33 mouse cellular contexts compared by ENCODE assay signal in genomic region chr14:55006541-55006940, GRCm38 (mm10). TPM values are rescaled to one million over a fixed set of nuclear protein-coding genes. Genes with fewer than 3 reads are reported as not detected.
DNase-seq lines count a peak whose midpoint lies in the region; ATAC-seq and TF ChIP-seq lines count a peak whose summit lies in the region.
"Had no signal": no experiment of that assay in that cellular context is flagged by ENCODE, and none has a peak within 500 bp of the region (broad histone marks: within the 10 kb centered on the region; RNA-seq: fewer than 3 reads in every experiment).

No protein-coding gene starts in this region.

- WGBS in heart, embryonic 10.5 days = 64% methylated on average over 3 of the region's 3 CpGs
- 68% methylated on average over 3 of the region's 3 CpGs for WGBS in heart, embryonic 14.5 days
- 62% methylated on average over 3 of the region's 3 CpGs for WGBS in heart, postnatal 0 days

- peaks cover under 1% of the 10 kb centered on the region; the same call in 1 of the 2 replicates for H3K36me3 ChIP-seq in heart, embryonic 10.5 days
- peaks cover 4% of the 10 kb centered on the region; the same call in 1 of the 2 replicates for H3K36me3 ChIP-seq in heart, embryonic 14.5 days (ENCODE audit: control insufficient read depth, insufficient read depth, low read length)
- no peaks in the 10 kb centered on the region for H3K36me3 ChIP-seq in heart, postnatal 0 days (replicated peaks; ENCODE audit: control insufficient read depth, insufficient read depth, low read length)
- H3K36me3 ChIP-seq: forebrain, embryonic 10.5 days; G1E had no signal

- no peak for TF ChIP-seq CTCF in heart, postnatal 0 days (IDR thresholded peaks at IDR 0.05; ENCODE audit: low read depth)
- TF ChIP-seq CTCF in gastrocnemius, adult 2 months (IDR thresholded peaks at IDR 0.05) = no peak

- peaks cover 70% of the 10 kb centered on the region for H3K4me1 ChIP-seq in heart, embryonic 10.5 days
- H3K4me1 ChIP-seq in heart, embryonic 14.5 days (ENCODE audit: control insufficient read depth in 2 of 2, insufficient read depth in 2 of 2, low read length in 2 of 2) = peaks cover 41 to 57% of the 10 kb centered on the region in 2 experiments
- H3K4me1 ChIP-seq in heart, postnatal 0 days (ENCODE audit: control insufficient read depth, insufficient read depth) = peaks cover 25% of the 10 kb centered on the region

- ATAC-seq in heart, embryonic 14.5 days (ENCODE audit: insufficient number of reproducible peaks, insufficient read depth, low FRiP score, low read depth) = no peak
- no peak for ATAC-seq in heart, postnatal 0 days (ENCODE audit: insufficient read depth, low read depth)
- ATAC-seq: forebrain, embryonic 13.5 days; forebrain, embryonic 16.5 days; hindbrain, postnatal 0 days; inflammation-experienced regulatory T-cells, adult 6 months; intestine, embryonic 16.5 days; Patski had no signal

- H3K9me3 ChIP-seq in heart, embryonic 10.5 days = no peaks in the 10 kb centered on the region
- H3K9me3 ChIP-seq in heart, embryonic 14.5 days (ENCODE audit: control insufficient read depth, low read length) = no peaks in the 10 kb centered on the region
- no peaks in the 10 kb centered on the region for H3K9me3 ChIP-seq in heart, postnatal 0 days (replicated peaks; ENCODE audit: control insufficient read depth, low read length)
- H3K9me3 ChIP-seq: forebrain, embryonic 10.5 days; forebrain, embryonic 13.5 days had no signal

- H3K4me3 ChIP-seq in heart, embryonic 10.5 days = no peak overlapping the region
- no peak overlapping the region for H3K4me3 ChIP-seq in heart, embryonic 14.5 days (ENCODE audit: control insufficient read depth in 1 of 2, insufficient read depth in 1 of 2, low read depth in 1 of 2, low read length in 2 of 2)
- no peak overlapping the region for H3K4me3 ChIP-seq in heart, postnatal 0 days (ENCODE audit: low read depth, low read length)
- H3K4me3 ChIP-seq in gastrocnemius, adult 2 months = no peak overlapping the region
- H3K4me3 ChIP-seq: forebrain, embryonic 10.5 days; forebrain, embryonic 13.5 days had no signal

- no peak for TF ChIP-seq EP300 in heart, postnatal 0 days (IDR thresholded peaks at IDR 0.05; ENCODE audit: low read depth)

- intact Hi-C loops in heart, postnatal 36 days (cut with DNase I) = no loop called here
- intact Hi-C loops in heart, postnatal 25 days (cut with DNase I) = no loop called here
- intact Hi-C loops in gastrocnemius, adult 2 months (cut with DNase I) = no loop called here

- DNase-seq in heart, embryonic 10.5 days (ENCODE audit: low spot score) = no peak
- no peak for DNase-seq in heart, postnatal 36 days
- no peak for DNase-seq in heart, postnatal 25 days (ENCODE audit: low spot score)
- no peak for DNase-seq in heart, postnatal 0 days (ENCODE audit: low spot score)
- no peak for DNase-seq in heart, adult 9 months (ENCODE audit: low spot score in 2 of 2)
- DNase-seq in gastrocnemius, adult 2 months = no peak
- DNase-seq: adrenal gland, postnatal 10 days; adrenal gland, postnatal 36 days; B cell, adult 2 months; cerebellum, adult 18-20 months; cerebellum, adult 9-10 months; cerebellum, postnatal 14 days; gastrocnemius, postnatal 14 days; kidney, adult 18-20 months; kidney, adult 9 months had no signal

- H3K4me2 ChIP-seq in heart, embryonic 14.5 days (ENCODE audit: low read length) = no peak overlapping the region
- H3K4me2 ChIP-seq in heart, postnatal 0 days (ENCODE audit: low read depth, low read length) = no peak overlapping the region
- H3K4me2 ChIP-seq: forebrain, embryonic 13.5 days; hindbrain, embryonic 14.5 days had no signal

- H3K27me3 ChIP-seq in heart, embryonic 10.5 days (ENCODE audit: insufficient read depth, poor library complexity, severe bottlenecking) = peaks cover 9% of the 10 kb centered on the region; the same call in 1 of the 2 replicates
- H3K27me3 ChIP-seq in heart, embryonic 14.5 days (ENCODE audit: control insufficient read depth, insufficient read depth, low read length) = no peaks in the 10 kb centered on the region
- no peaks in the 10 kb centered on the region for H3K27me3 ChIP-seq in heart, postnatal 0 days (ENCODE audit: control insufficient read depth, insufficient read depth, low read length)
- H3K27me3 ChIP-seq: forebrain, embryonic 13.5 days had no signal

- H3K9ac ChIP-seq in heart, embryonic 14.5 days (ENCODE audit: low read length) = no peak overlapping the region
- H3K9ac ChIP-seq in heart, postnatal 0 days (replicated peaks; ENCODE audit: low read depth, low read length) = no peak overlapping the region
- H3K9ac ChIP-seq: forebrain, embryonic 13.5 days; hindbrain, embryonic 14.5 days had no signal

- peak overlapping the region; percentile 96 for H3K27ac ChIP-seq in heart, embryonic 10.5 days
- peak overlapping the region; percentile 5 to 100; a peak in 1 of 4 replicates for H3K27ac ChIP-seq in heart, embryonic 14.5 days (replicated peaks in 1 of 2; ENCODE audit: control insufficient read depth in 1 of 2, insufficient read depth in 1 of 2, low read depth in 2 of 2, low read length in 2 of 2)
- peak overlapping the region; percentile 97 for H3K27ac ChIP-seq in heart, postnatal 0 days (ENCODE audit: low read depth)
- H3K27ac ChIP-seq in gastrocnemius, adult 2 months = no peak overlapping the region
- H3K27ac ChIP-seq: forebrain, embryonic 10.5 days; forebrain, embryonic 13.5 days; hindbrain, embryonic 14.5 days; hindbrain, postnatal 0 days had no signal

RNA-seq across cellular contexts. Expression of gene Ngdn, which starts 8.7 kb away (rescaled TPM):
- polyA plus RNA-seq in heart, embryonic 10.5 days (2016; fragmentation: Nextera tagmentation; extraction: Ambion mirVana) = 73.7 and 88.8 TPM in 2 replicates
- total RNA-seq in heart, postnatal 36 days (2021) = 10 to 100 TPM; 25.6 to 29.3 TPM
- 53.8 and 54.9 TPM in 2 replicates for polyA plus RNA-seq in heart, embryonic 14.5 days (2014; fragmentation: Nextera tagmentation; extraction: Ambion mirVana)
- 10 to 100 TPM; 26.0 to 27.0 TPM for total RNA-seq in heart, postnatal 25 days (2021)
- 20.2 and 50.1 TPM in 2 replicates for total RNA-seq in heart, postnatal 0 days (2014; rRNA removed; ENCODE audit: low replicate concordance)
- 50.0 and 50.9 TPM in 2 replicates for polyA plus RNA-seq in heart, postnatal 0 days (2015; fragmentation: Nextera tagmentation; extraction: Ambion mirVana)
- total RNA-seq in gastrocnemius, adult 2 months (2021) = 10 to 100 TPM; 18.1 to 19.9 TPM

RNA-seq across cellular contexts. Expression of gene Myh7, which starts 12.1 kb away (rescaled TPM):
- 2,022 and 5,104 TPM in 2 replicates for polyA plus RNA-seq in heart, embryonic 10.5 days (2016; fragmentation: Nextera tagmentation; extraction: Ambion mirVana)
- total RNA-seq in heart, postnatal 36 days (2021) = 1,000 to 10,000 TPM; 2,242 to 2,437 TPM
- 5,319 and 5,796 TPM in 2 replicates for polyA plus RNA-seq in heart, embryonic 14.5 days (2014; fragmentation: Nextera tagmentation; extraction: Ambion mirVana)
- 1,000 to 10,000 TPM; 2,164 to 2,361 TPM for total RNA-seq in heart, postnatal 25 days (2021)
- 4,273 and 4,731 TPM in 2 replicates for total RNA-seq in heart, postnatal 0 days (2014; rRNA removed; ENCODE audit: low replicate concordance)
- 1,026 and 1,537 TPM in 2 replicates for polyA plus RNA-seq in heart, postnatal 0 days (2015; fragmentation: Nextera tagmentation; extraction: Ambion mirVana)
- total RNA-seq in gastrocnemius, adult 2 months (2021) = 1,000 to 10,000 TPM in 1 of 2 experiments, 100 to 1,000 TPM in 1; 520 to 1,662 TPM
- polyA plus RNA-seq: inflammation-experienced regulatory T-cells, adult 6 months had no signal

RNA-seq across cellular contexts. Expression of gene Gm17428, which starts 29.8 kb away (rescaled TPM):
- polyA plus RNA-seq in heart, embryonic 10.5 days (2016; fragmentation: Nextera tagmentation; extraction: Ambion mirVana) = not detected in 2 replicates
- not detected for total RNA-seq in heart, postnatal 36 days (2021)
- not detected in 2 replicates for polyA plus RNA-seq in heart, embryonic 14.5 days (2014; fragmentation: Nextera tagmentation; extraction: Ambion mirVana)
- not detected for total RNA-seq in heart, postnatal 25 days (2021)
- total RNA-seq in heart, postnatal 0 days (2014; rRNA removed; ENCODE audit: low replicate concordance) = not detected in 2 replicates
- polyA plus RNA-seq in heart, postnatal 0 days (2015; fragmentation: Nextera tagmentation; extraction: Ambion mirVana) = not detected in 2 replicates
- not detected for total RNA-seq in gastrocnemius, adult 2 months (2021)
- total RNA-seq: adrenal gland, adult 18-20 months; adrenal gland, postnatal 10 days; adrenal gland, postnatal 36 days; CH12.LX; G1E; gastrocnemius, adult 18-20 months; gastrocnemius, postnatal 14 days; gastrocnemius, postnatal 4 days; heart, postnatal 10 days; hindbrain, postnatal 0 days had no signal
- polyA plus RNA-seq: embryonic facial prominence, embryonic 11.5 days; embryonic facial prominence, embryonic 14.5 days; forebrain, embryonic 10.5 days; forebrain, embryonic 13.5 days; forebrain, embryonic 16.5 days; G1E; hindbrain, embryonic 11.5 days; hindbrain, embryonic 14.5 days; hindbrain, postnatal 0 days; inflammation-experienced regulatory T-cells, adult 6 months; intestine, embryonic 16.5 days; Patski had no signal

RNA-seq across cellular contexts. Expression of gene Myh6, which starts 39.8 kb away (rescaled TPM):
- 2,034 and 3,157 TPM in 2 replicates for polyA plus RNA-seq in heart, embryonic 10.5 days (2016; fragmentation: Nextera tagmentation; extraction: Ambion mirVana)
- over 10,000 TPM; 23,066 to 24,862 TPM for total RNA-seq in heart, postnatal 36 days (2021)
- polyA plus RNA-seq in heart, embryonic 14.5 days (2014; fragmentation: Nextera tagmentation; extraction: Ambion mirVana) = 2,542 and 2,728 TPM in 2 replicates
- total RNA-seq in heart, postnatal 25 days (2021) = over 10,000 TPM; 23,221 to 24,394 TPM
- 3,860 and 3,976 TPM in 2 replicates for total RNA-seq in heart, postnatal 0 days (2014; rRNA removed; ENCODE audit: low replicate concordance)
- 8,242 and 9,737 TPM in 2 replicates for polyA plus RNA-seq in heart, postnatal 0 days (2015; fragmentation: Nextera tagmentation; extraction: Ambion mirVana)
- 100 to 1,000 TPM; 109 to 348 TPM for total RNA-seq in gastrocnemius, adult 2 months (2021)
- total RNA-seq: adrenal gland, postnatal 36 days had no signal
- polyA plus RNA-seq: inflammation-experienced regulatory T-cells, adult 6 months had no signal
